Mouse (Mus musculus) layer of hippocampus, postnatal 36 days (tissue): ENCODE data around the gene Mpv17l. TPM values are rescaled to one million over a fixed set of nuclear protein-coding genes. Genes with fewer than 3 reads are reported as not detected.
A peak's percentile ranks its signal among the peaks of the same experiment; 100 is the strongest.
"Not testable (repeated sequence)": the region's sequence is repeated elsewhere in the genome, so short reads cannot be mapped to it uniquely, and the experiment has no call there.

ENCODE experiments used
- DNase-seq, 2 experiments: peaks; one replicate each; pipeline ENCODE4 v3.0.0; 2022
- total RNA-seq, 2 experiments: library from RNA; stranded (reverse); gene quantifications; 2 replicates each; pipeline ENCODE4 v1.2.3; 2021

Gene Mpv17l
- total RNA-seq, 2 experiments from 2014 or later = 74.0 to 82.2 TPM

DNA sequence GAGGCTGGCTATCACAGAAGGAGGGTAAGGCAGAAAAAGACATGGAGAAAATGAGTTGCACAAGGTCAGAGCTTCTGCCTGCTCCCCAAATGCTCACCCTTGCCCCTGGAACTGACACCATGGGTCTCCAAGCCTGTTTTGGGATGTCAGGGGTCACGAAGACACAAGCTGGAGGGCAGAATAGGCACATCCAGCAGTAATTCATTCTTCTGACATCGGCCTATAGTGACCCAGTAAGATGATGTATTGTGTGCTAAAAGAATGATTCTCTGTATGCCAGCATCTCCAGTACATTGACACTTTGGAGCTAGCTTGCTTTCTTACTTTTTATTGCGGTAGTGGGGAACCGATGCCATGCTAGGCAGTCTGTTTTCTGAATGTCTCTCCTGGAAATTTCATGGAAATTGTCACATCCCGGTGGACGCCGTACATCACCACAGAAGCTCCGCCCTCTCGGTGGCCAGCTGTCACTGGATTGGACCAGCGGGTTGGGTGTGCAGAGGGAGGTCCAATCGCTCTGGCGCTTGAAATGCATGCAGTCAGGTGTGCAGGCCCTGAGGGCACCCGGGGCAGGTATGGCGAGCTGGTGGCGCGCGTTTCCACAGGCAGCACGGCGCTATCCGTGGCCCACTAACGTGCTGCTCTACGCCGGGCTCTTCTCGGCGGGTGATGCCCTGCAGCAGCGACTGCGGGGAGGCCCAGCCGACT is 37.3 kb downstream of the Mpv17l start:
- peak; percentile 82 to 85 for DNase-seq

DNA sequence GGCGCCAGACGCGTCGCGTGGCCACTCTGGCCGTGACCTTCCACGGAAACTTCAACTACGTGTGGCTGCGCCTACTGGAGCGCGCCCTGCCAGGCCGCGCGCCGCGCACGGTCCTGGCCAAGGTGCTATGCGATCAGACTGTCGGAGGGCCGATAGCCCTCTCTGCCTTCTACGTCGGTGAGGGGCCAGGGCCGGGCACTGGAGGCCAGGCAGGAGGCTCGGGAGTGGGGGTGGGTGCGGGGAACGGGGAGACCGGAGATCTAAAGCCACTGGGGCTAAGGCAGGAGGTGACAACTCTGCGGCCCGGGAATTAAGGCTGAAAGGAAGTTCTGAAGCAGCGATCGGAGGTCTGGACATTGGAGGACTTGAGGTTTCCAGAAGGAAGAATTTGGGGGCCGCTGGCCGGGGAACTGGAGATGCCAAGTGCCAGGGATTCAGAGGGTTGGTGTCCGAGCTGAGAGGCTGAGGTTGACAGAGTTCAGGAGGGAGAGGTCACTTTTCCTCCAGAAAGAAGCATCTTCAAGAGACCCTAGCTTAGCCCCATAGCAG is 38.0 kb downstream of the Mpv17l start:
- DNase-seq = no peak

DNA sequence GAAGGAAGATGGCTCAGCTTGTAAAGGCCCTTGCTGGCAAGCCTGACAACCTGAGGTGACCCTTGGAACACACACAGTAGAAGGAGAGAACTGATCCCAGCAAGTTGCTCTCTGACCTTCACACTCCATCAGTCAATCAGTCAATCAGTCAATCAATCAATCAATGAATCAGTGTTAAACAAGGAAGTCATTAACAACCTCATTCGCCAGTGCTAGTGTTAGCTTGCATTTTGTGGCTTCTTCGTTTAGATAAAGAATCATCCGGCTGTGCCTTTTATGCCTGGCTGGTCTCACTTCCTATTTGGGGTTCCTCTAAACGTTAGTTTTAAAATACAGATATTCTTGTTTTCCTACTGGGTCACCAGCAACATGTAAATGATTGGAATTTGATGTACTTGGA is 41.2 kb downstream of the Mpv17l start:
- no peak for DNase-seq

DNA sequence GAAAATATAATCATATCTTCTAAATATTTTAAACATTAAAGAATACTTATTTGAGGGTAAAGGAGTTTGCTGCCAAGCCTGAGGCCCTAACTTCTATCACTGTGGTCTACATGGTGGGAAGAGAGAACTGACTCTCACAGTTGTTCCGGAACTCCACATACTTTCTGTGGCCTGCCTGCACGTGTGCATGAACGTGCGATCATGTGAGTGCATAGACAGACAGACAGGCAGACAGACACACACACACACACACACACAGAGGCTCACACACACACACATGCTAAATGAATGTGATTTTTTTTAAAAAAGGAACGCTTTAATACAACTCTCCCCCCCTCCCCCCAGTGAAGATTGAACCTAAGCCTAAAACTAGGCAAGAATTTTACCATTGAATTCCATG is 41.8 kb downstream of the Mpv17l start:
- no peak for DNase-seq

DNA sequence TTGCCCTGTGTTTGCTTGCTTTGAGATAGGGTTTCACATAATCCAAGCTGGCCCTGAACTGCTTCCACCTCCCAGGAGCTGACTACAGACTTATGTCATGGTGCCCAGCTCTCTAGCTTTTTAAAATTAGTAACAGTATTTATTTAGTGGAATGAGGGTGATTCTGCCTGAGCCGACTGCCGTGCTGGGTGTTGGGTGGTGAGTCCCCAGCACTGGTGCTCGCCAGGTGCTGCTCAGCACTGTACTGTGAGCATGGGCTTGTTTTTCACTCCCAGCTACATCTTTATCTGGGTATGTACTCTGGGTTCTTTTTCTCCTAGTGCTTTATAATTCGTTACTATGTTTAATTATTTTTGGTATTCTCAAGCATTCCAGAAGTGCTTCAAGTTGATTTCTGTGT is 42.2 kb downstream of the Mpv17l start:
- no peak for DNase-seq

DNA sequence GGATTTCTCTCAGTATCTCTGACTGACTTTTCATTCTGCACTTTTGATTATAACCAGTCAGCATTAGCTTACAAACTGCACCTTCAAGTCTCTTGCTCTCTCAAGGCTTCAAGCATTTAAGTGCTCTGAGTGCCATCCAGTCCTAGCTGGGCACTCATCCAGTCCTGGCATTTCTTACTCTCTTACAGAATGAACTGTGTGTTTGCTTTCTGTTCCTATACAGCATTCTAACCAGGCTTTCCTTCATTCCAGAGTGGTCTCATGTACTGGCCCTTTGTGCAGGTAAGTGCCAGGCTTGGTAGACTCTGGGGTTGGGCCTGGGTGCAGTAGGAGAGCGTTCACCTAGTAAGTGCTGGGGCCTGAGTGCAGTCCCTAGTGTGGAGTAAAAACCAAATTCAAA is 43.3 kb downstream of the Mpv17l start:
- no peak for DNase-seq

DNA sequence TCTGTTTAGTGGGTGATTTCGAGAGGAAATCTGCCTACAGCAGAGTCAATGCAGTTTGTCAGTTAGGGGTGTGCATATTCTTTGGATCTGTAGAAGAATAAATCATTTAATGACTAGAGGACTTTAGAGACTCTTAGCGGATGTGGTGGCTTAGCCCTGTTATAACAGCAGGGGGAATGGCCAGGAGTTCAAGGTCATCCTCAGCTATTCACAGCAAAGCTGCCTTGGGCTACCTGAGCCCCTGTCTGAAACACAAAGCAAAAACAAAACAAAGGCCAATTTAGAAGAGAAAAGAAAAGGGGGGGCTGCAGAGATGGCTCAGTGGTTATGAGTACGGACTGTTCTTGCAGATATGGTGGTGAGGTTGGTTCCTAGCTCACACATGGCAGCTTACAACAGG is 48.3 kb downstream of the Mpv17l start:
- no peak for DNase-seq

DNA sequence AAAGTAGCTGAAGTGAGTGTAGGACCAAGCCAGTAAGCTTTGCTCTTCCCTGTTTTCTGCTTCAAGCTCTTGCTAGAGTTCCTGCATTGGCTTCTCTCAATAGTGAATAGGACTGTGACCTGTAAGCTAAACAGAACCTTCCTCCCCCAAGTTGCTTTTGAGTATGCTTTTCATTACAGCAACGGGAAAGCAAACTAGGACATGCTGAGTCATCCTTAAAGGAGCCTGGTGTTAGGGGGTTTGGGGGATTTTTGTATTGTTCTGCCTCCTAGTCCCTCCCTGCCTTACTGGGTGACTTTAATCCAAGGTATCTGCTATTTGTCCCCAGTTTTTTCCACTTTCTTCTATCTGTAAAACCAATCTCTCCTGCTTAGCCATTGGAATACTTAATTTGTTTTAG is 59.1 kb downstream of the Mpv17l start:
- DNase-seq = no peak

DNA sequence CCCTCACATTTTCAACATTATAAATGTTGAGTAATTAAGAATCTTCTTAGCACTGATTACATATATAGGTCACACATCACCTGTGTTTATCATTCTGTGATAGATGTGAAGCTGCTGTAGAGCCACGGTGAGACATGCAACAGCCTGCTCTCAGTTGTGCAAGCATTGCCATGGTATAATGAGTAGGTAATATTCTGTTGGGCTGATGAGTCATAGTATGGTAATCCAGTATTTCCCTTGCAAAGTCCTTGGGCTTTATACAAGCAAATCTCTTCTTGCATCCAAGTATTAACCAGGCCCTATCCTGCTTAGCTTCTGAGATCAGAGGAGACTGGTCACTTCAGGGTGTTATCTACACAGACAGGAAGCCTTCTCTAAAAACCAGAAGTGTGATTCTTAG is 66.1 kb downstream of the Mpv17l start:
- no peak for DNase-seq

DNA sequence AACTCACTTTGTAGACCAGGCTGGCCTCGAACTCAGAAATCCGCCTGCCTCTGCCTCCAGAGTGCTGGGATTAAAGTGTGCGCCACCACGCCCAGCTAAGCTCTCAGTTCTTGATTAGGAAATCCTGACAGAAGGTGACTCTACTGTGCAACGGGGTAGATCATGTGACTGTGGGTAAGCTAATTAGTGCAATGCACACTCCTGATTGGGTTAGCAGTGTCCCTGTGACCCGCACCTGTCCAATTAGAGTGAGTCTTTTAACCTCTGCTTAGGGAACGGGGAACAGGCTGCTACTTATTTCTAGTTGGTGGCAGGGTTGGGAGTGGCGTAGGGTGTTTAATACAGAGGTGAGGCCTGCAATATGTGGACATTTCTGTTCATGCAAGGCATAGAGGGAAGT is 69.1 kb downstream of the Mpv17l start:
- DNase-seq = no peak

DNA sequence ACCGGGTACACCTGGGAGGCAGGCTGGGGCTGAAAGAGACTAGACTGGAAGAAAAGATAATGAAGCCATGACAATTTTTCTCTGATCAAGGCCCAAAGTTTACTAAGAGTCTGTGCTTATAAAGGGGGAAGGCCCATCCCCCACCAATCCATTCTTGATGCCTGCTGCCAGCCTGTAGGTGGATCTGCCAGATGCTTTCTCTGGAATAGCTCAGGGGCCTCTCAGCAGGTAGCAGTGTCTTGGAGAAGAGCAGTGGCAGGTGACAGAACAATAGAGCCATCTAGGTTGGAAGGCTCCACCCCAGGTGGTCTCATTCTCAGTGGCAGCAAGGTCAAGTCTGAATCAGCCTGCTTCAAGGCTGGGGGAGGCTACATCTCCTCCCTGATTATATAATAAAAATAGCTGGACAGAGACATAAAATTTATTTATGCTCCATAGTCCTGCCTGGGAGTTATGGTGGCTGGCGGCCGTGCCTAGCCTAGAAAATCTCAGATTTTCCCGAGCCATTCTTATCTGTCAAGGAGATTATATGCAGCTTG is 73.5 kb downstream of the Mpv17l start:
- not testable (repeated sequence) for DNase-seq

DNA sequence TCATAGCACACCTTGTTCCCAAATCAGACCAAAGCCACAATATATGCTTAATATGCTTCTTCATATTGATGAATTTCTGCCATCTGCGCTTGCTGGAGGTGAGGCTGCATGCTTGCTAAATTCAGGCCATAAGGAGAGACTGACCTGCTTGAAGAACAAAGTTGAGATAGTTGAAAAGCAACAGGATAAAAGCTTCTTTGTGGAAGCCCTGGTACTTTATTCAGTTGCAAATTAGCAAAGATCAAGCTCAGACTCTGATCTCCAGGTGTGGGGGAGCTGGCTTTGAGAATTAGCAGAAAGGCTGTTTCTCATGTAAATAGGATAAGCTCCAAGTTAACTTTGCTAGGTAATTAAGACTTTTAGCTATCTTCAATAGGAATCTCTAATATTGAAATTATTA is 74.1 kb downstream of the Mpv17l start:
- DNase-seq = not testable (repeated sequence)

DNA sequence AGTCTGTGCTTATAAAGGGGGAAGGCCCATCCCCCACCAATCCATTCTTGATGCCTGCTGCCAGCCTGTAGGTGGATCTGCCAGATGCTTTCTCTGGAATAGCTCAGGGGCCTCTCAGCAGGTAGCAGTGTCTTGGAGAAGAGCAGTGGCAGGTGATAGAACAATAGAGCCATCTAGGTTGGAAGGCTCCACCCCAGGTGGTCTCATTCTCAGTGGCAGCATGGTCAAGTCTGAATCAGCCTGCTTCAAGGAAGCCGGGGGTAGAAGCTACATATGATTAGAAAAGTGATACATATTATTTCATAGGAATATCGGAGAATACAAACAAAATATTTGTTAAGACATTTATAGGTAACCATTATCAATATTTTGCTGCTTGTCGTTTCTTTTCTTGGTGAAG is 78.8 kb downstream of the Mpv17l start:
- not testable (repeated sequence) for DNase-seq

DNA sequence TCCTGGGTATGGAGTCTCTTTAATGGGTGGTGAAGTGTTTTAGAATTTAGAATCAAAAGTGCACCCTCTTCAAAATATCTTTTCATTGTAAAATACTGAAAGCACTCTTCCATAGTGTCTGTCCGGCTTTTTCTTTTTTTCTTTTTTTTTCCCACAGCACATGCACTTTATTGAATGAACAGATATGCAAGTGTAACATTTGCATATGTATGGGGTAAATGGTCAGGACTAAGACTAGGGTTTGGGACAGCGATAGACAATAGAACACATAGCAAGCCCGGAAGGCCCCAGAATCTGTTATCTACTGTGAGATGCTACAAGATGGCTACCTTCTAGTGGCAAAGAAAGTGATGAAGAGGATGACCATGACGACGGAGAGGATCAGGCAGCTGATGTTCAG is 80.2 kb downstream of the Mpv17l start:
- no peak for DNase-seq

DNA sequence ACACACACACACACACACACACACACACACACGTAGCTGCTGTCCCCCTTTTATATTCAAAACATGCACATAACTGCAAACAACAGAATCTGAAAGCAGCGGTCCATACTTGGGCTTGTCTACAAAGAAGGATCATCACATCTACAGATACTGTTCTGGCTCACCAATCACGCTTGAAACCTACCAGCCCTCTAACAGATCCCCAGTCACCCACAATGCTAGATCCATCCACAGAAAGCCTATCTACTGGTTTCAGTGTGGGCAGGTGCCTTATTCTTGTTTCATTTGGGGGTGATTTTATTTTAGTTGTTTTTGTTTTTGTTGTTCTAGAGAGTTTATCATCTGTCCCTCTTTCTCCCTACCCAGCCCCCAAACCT is 83.2 kb downstream of the Mpv17l start:
- no peak for DNase-seq

DNA sequence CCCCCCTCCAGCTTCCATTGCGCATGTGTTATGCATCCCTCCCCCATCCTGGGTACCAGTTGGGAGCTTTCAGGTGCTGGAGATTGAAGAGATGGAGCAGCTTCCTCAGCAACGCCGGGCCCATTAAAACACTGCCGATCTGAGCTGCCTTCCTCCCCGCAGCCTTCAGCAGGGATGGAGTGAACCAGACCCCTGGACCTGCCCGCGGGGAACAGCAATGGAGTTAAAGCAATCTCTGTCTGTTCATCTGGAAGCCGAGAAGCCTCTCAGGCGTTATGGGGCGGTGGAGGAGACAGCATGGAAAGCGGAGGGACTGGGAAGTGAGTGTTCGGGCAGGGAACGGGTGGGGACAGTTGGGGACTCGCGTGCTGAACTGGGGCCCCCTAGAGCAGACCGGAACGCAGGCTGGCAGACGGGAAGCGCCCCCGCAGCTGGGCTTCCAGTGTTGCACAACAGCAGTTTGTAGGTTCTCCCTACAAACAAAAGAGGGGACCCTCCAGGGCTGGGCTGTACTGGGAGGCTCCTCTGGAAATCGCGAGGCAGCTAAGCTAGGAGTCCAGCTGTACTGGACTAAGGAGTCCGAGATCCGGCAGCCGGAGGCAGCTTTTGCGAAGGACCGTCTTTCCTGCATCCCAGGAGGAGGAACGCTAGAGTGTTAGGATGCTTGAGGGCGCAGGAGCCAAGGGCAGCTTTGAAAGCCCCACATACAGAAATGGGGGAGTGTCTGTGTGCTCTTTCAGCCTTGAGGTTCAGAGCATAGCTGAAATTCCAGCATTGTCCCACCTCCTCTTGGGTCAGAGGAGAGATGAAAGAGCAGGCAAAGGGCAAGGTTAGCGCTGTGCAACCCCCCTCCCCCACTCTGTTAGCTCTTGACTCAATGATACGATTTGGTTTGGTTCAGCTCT is 83.9 kb downstream of the Mpv17l start, which contains the start of the genes 2900011O08Rik and Ifitm7:
Gene 2900011O08Rik, plus strand, starts transcription at position 31 of the 905 bp plus-strand sequence.
Gene Ifitm7, minus strand, starts transcription at position 315 of the 905 bp plus-strand sequence.
- DNase-seq = peak; percentile 62 to 71

DNA sequence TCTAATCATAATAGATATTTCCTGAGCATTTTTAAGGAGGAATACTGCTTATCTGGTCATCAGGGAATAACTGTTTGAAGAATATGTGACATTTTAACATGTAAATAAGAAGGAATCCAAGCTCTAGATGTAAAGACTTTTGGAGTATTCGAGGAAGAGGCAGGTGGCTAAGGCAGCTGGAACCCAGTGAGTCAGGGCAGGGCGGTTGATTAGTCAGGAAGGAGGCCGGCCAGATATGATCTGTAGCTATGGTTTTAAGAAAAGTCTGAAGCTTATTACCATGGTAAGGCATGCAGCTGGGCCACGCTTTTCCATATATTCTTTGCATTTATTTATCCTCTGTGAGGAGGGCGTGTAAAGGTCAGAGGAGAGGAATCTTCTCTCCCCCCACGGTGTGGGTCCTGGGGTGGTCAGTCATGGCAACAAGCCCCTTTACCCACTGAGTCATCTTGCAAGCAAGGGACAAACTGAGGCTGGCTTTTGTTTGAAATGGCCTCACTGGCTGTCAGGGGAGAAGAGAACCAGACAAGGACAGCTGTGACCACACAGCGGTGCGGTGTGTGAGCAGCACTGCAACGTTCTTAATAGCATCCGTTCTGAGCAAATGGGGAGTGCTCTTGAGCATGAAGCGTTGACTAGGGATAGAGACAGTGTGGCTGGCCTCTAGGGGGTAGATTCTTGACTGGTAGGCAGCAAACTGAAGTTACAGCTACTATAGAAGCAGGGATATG is 89.7 kb downstream of the Mpv17l start:
- DNase-seq = no peak

DNA sequence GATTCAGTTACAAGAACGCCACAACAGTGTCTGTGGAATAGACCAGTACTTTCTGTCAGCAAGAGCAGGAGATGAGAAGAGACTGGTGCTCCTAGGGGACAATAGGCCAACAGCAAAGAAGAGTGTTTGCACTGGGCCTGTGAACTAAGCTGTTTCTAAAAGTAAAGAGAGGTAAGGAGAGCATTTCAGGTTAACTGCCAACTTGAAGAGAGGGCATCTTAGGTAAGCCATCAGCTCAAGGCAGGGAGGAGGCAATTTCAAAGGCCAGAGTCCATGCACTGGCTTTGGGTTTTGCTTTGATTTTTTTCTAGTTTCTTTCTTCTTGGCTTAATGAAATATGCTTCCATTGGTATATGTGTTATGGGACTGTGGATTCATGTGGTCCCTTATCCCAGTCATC is 91.1 kb downstream of the Mpv17l start:
- DNase-seq = no peak

DNA sequence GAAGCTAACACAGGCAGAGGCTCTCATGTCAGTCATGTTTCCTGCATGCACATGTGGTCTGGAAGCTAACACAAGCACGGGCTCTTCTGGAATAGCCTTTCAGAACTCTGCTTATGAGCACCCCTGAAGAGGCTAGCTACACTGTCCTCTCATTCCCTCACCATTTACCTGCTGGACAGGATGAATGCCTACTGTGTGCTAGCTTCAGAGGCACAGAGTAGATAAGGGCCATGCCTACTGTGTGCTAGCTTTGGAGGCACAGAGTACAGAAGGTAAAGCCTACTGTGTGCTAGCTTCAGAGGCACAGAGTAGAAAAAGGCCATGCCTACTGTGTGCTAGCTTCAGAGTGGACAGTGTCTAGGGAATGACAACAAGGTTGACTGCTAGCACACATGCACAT is 91.5 kb downstream of the Mpv17l start:
- no peak for DNase-seq
